Mouse (Mus musculus): Measurements from ENCODE around the gene Ccdc85a. TPM values are rescaled to one million over a fixed set of nuclear protein-coding genes. Genes with fewer than 3 reads are reported as not detected.

Gene Ccdc85a
- polyA plus RNA-seq, 1 experiment, result 0.20 TPM

DNA sequence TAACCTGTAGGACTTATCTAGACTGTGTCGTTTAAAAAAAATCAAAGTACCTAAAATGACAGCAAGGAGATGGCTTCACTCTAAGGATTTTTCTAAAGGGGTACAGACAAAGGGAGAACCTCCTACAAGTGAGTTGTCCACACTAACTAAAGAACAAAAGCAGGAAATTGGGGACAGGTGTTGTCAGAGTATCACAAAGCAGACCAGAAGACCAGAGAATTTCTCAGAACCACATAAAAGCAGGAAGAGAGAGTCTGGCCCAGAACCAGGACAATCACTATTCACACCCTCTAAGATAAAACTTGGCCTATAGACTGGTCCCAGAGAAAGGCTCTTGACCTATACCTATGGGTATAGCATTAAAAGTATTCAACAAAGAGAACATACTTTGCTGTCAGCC is 92.8 kb downstream of the Ccdc85a start:
- no peaks in the 10 kb centered on the region for H3K36me3 ChIP-seq (ENCODE audit: control insufficient read depth, insufficient read depth, low read length)
- no peak overlapping the region for H3K4me3 ChIP-seq (ENCODE audit: low read depth, low read length)
- no peak overlapping the region for H3K27ac ChIP-seq (ENCODE audit: insufficient read depth, low read depth, low read length)
- no peaks in the 10 kb centered on the region for H3K4me1 ChIP-seq (ENCODE audit: control insufficient read depth, insufficient read depth, insufficient read length, low read length)
- H3K27me3 ChIP-seq (ENCODE audit: control insufficient read depth, insufficient read depth, low read length), result no peaks in the 10 kb centered on the region
- 73% methylated on average over 1 of the region's 1 CpGs for WGBS
- TF ChIP-seq CTCF (IDR thresholded peaks at IDR 0.05; ENCODE audit: extremely low read depth, insufficient read length, insufficient replicate concordance, low read depth, low read length) (no peak), POLR2A (IDR thresholded peaks at IDR 0.05; ENCODE audit: low read depth, low read length) (no peak)

DNA sequence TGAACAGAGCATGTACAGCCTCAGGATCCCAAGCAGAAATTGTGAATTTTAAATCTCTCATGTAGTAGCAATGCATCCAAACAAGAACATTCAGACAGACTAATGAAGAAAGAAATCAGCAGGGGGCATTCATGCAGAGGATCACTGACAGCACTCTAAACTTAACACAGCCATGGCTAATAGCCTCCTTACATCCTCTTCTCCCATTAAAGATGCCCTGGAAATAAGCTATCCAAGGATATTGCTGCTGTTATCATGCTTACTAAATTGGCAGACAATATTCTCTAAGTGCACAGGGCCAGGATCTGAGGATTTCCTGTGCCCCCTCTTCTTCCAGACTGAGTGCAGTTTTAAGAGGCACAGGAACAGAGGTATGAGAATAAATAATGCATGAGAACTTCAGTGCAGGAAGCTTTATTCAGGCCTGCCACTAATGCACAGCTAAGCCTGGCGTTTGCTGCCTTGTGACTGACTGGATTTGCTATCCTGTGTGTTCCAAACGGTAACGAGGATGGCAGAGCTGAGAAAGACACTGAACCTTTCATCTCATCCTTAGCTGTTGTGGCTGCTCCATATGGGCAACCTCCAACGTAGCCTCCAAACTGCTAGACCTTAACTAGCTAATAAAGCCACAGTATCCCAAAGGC is 99.9 kb downstream of the Ccdc85a start:
- WGBS, result 59% methylated on average over 4 of the region's 4 CpGs
- H3K36me3 ChIP-seq (ENCODE audit: control insufficient read depth, insufficient read depth, low read length), result no peaks in the 10 kb centered on the region
- TF ChIP-seq POLR2A (IDR thresholded peaks at IDR 0.05; ENCODE audit: low read depth, low read length) (no peak), CTCF (IDR thresholded peaks at IDR 0.05; ENCODE audit: extremely low read depth, insufficient read length, insufficient replicate concordance, low read depth, low read length) (no peak)
- no peaks in the 10 kb centered on the region for H3K27me3 ChIP-seq (ENCODE audit: control insufficient read depth, insufficient read depth, low read length)
- no peak overlapping the region for H3K4me3 ChIP-seq (ENCODE audit: low read depth, low read length)
- no peaks in the 10 kb centered on the region for H3K4me1 ChIP-seq (ENCODE audit: control insufficient read depth, insufficient read depth, insufficient read length, low read length)
- H3K27ac ChIP-seq (ENCODE audit: insufficient read depth, low read depth, low read length), result no peak overlapping the region

DNA sequence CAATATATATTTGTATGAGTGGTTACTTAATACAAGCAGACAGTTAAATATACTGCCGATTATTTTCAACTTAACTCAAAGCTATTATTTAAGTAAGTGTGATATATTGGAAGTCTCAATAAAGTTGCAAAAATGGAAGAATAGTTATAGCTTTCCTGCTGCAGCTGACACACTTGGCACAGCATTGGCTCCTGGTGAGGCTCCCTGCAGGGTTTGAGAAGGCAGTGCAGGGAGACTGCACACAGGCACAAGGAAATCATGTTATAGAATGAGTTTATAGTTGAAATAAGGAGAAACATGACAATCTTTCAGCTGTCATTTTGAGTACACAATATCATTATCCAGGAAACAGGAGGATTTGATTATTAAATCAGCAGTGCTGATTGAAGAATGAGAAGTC is 107.0 kb downstream of the Ccdc85a start:
- TF ChIP-seq POLR2A (IDR thresholded peaks at IDR 0.05; ENCODE audit: low read depth, low read length), result no peak
- no peak for TF ChIP-seq CTCF (IDR thresholded peaks at IDR 0.05; ENCODE audit: extremely low read depth, insufficient read length, insufficient replicate concordance, low read depth, low read length)
- Histone ChIP-seq H3K4me1 (ENCODE audit: control insufficient read depth, insufficient read depth, insufficient read length, low read length) (no peaks in the 10 kb centered on the region), H3K36me3 (ENCODE audit: control insufficient read depth, insufficient read depth, low read length) (no peaks in the 10 kb centered on the region), H3K4me3 (ENCODE audit: low read depth, low read length) (no peak overlapping the region), H3K27me3 (ENCODE audit: control insufficient read depth, insufficient read depth, low read length) (no peaks in the 10 kb centered on the region), H3K27ac (ENCODE audit: insufficient read depth, low read depth, low read length) (no peak overlapping the region)
- 89% methylated on average over 1 of the region's 1 CpGs for WGBS

DNA sequence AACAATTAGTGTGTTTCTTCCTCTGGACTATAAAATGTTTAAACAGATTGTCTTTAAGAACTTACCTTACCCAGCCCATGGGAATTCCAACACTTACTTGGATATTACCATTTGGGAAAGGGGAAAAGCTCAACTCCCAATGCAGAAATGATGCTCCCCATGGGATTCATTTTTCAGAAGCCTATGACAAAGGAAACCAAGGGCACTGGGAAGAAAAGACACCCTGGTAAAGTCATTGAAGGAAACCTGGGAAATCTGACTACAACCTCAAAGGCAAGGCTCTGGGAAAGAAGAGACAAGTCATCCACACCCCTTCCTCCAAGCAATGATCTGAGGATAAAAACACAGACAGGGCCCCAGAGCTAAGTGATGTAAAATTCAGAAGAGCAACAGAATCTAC is 118.4 kb downstream of the Ccdc85a start:
- TF ChIP-seq POLR2A (IDR thresholded peaks at IDR 0.05; ENCODE audit: low read depth, low read length), result no peak
- no peak for TF ChIP-seq CTCF (IDR thresholded peaks at IDR 0.05; ENCODE audit: extremely low read depth, insufficient read length, insufficient replicate concordance, low read depth, low read length)
- Histone ChIP-seq H3K4me1 (ENCODE audit: control insufficient read depth, insufficient read depth, insufficient read length, low read length) (no peaks in the 10 kb centered on the region), H3K36me3 (ENCODE audit: control insufficient read depth, insufficient read depth, low read length) (no peaks in the 10 kb centered on the region), H3K27ac (ENCODE audit: insufficient read depth, low read depth, low read length) (no peak overlapping the region), H3K4me3 (ENCODE audit: low read depth, low read length) (no peak overlapping the region), H3K27me3 (ENCODE audit: control insufficient read depth, insufficient read depth, low read length) (no peaks in the 10 kb centered on the region)

DNA sequence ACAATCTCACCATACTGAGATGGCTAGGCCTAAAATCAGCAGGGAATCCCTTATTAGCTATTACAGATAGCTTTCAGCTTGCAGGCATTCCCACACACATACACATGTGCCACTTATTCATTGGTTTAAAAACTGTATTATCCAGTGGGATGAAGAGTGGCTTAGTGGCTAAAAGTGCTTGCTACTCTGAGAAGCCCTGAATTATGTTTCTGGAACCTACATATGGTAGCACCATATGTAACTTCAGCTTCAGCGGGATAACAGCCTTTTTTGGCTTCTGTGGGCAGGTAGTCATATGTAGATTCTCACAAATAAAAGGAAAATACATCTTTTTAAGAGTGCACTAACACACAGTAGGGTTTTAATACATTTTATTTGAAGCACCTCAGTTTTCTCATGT is 119.2 kb downstream of the Ccdc85a start:
- TF ChIP-seq CTCF (IDR thresholded peaks at IDR 0.05; ENCODE audit: extremely low read depth, insufficient read length, insufficient replicate concordance, low read depth, low read length), result no peak
- no peak for TF ChIP-seq POLR2A (IDR thresholded peaks at IDR 0.05; ENCODE audit: low read depth, low read length)
- H3K27ac ChIP-seq (ENCODE audit: insufficient read depth, low read depth, low read length), result no peak overlapping the region
- 80% methylated on average over 1 of the region's 1 CpGs for WGBS
- H3K4me3 ChIP-seq (ENCODE audit: low read depth, low read length), result no peak overlapping the region
- no peaks in the 10 kb centered on the region for H3K4me1 ChIP-seq (ENCODE audit: control insufficient read depth, insufficient read depth, insufficient read length, low read length)
- H3K36me3 ChIP-seq (ENCODE audit: control insufficient read depth, insufficient read depth, low read length), result no peaks in the 10 kb centered on the region
- no peaks in the 10 kb centered on the region for H3K27me3 ChIP-seq (ENCODE audit: control insufficient read depth, insufficient read depth, low read length)

DNA sequence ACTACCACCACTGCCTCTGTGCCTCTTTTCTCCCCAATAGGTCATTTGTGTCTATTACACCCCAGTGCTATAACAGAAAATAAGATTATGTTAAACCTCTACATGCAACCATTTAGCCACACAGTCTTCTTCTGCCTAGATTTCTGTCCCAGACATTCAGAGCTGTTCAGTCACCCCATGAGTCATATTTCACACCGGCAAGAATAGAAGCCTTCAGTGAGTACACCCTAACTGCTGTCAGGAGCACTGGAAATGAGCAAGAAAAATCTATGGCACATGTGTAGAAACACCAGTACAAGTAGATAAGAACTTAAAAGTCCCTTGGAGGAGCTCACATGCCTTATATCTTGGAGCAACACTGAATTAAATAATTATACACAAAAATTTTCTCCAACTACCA is 125.0 kb downstream of the Ccdc85a start:
- Histone ChIP-seq H3K36me3 (ENCODE audit: control insufficient read depth, insufficient read depth, low read length) (no peaks in the 10 kb centered on the region), H3K4me3 (ENCODE audit: low read depth, low read length) (no peak overlapping the region), H3K4me1 (ENCODE audit: control insufficient read depth, insufficient read depth, insufficient read length, low read length) (no peaks in the 10 kb centered on the region), H3K27me3 (ENCODE audit: control insufficient read depth, insufficient read depth, low read length) (no peaks in the 10 kb centered on the region), H3K27ac (ENCODE audit: insufficient read depth, low read depth, low read length) (no peak overlapping the region)
- 87% methylated on average over 1 of the region's 1 CpGs for WGBS
- TF ChIP-seq CTCF (IDR thresholded peaks at IDR 0.05; ENCODE audit: extremely low read depth, insufficient read length, insufficient replicate concordance, low read depth, low read length) (no peak), POLR2A (IDR thresholded peaks at IDR 0.05; ENCODE audit: low read depth, low read length) (no peak)

DNA sequence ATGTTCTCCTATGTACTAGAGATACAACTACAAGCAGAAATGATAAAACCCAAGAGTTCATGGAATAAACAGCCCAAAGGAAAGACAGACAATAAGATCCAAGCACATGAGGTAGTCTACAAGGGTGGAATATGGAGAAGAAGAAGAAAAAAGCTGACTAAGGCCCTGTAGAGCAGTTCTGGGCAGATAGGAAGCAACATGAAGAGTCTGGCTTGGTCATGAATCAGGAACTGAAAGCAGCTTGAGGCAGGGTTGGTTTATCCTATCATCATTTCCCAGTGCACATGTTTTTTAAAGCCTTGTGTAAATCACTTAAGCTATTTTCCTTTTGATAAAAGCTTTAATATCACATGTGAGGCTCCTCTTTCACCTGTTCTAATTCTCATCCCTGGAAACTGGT is 144.2 kb downstream of the Ccdc85a start:
- Histone ChIP-seq H3K36me3 (ENCODE audit: control insufficient read depth, insufficient read depth, low read length) (no peaks in the 10 kb centered on the region), H3K27me3 (ENCODE audit: control insufficient read depth, insufficient read depth, low read length) (no peaks in the 10 kb centered on the region), H3K4me1 (ENCODE audit: control insufficient read depth, insufficient read depth, insufficient read length, low read length) (no peaks in the 10 kb centered on the region), H3K27ac (ENCODE audit: insufficient read depth, low read depth, low read length) (no peak overlapping the region), H3K4me3 (ENCODE audit: low read depth, low read length) (no peak overlapping the region)
- TF ChIP-seq POLR2A (IDR thresholded peaks at IDR 0.05; ENCODE audit: low read depth, low read length), result no peak
- no peak for TF ChIP-seq CTCF (IDR thresholded peaks at IDR 0.05; ENCODE audit: extremely low read depth, insufficient read length, insufficient replicate concordance, low read depth, low read length)
